In genomic region chr12:18609835-18610234, GRCm38 (mm10) we compare ENCODE assay signal across 8 mouse cellular contexts.
A peak's percentile ranks its signal among the peaks of the same experiment; 100 is the strongest.
DNase-seq lines count a peak whose midpoint lies in the region; ATAC-seq lines count a peak whose summit lies in the region.

No protein-coding gene starts in this region.

- peak overlapping the region; percentile 60 for H3K9ac ChIP-seq in forebrain, embryonic 11.5 days (ENCODE audit: low read length)
- peak overlapping the region; percentile 68 for H3K9ac ChIP-seq in heart, embryonic 14.5 days (ENCODE audit: low read length)
- H3K9ac ChIP-seq in kidney, embryonic 16.5 days (replicated peaks; ENCODE audit: low read length): peak overlapping the region; percentile 68
- peak overlapping the region; percentile 70 for H3K9ac ChIP-seq in liver, embryonic 12.5 days
- H3K9ac ChIP-seq in stomach, embryonic 14.5 days (replicated peaks; ENCODE audit: low read depth, low read length): peak overlapping the region; percentile 28; the same call in 1 of the 2 replicates

- peak overlapping the region; percentile 50 for H3K4me3 ChIP-seq in forebrain, embryonic 11.5 days (ENCODE audit: low read depth, low read length)
- H3K4me3 ChIP-seq in heart, embryonic 14.5 days (ENCODE audit: control insufficient read depth in 1 of 2, insufficient read depth in 1 of 2, low read depth in 1 of 2, low read length in 2 of 2): peak overlapping the region; percentile 66 to 80
- peak overlapping the region; percentile 60 for H3K4me3 ChIP-seq in kidney, embryonic 16.5 days (ENCODE audit: low read length)
- peak overlapping the region; percentile 69 for H3K4me3 ChIP-seq in liver, embryonic 12.5 days
- H3K4me3 ChIP-seq in stomach, embryonic 14.5 days (ENCODE audit: low read depth, low read length): peak overlapping the region; percentile 50

- no peaks in the 10 kb centered on the region for H3K27me3 ChIP-seq in forebrain, embryonic 11.5 days (ENCODE audit: control insufficient read depth, insufficient read depth, low read length)
- no peaks in the 10 kb centered on the region for H3K27me3 ChIP-seq in heart, embryonic 14.5 days (ENCODE audit: control insufficient read depth, insufficient read depth, low read length)
- no peaks in the 10 kb centered on the region for H3K27me3 ChIP-seq in kidney, embryonic 16.5 days (ENCODE audit: insufficient read depth, low read length)
- no peaks in the 10 kb centered on the region for H3K27me3 ChIP-seq in liver, embryonic 12.5 days (replicated peaks)
- no peaks in the 10 kb centered on the region for H3K27me3 ChIP-seq in stomach, embryonic 14.5 days (ENCODE audit: control insufficient read depth, insufficient read depth, low read length)

- no peaks in the 10 kb centered on the region; the same call in 1 of the 2 replicates for H3K9me3 ChIP-seq in forebrain, embryonic 11.5 days (ENCODE audit: control insufficient read depth, low read length)
- no peaks in the 10 kb centered on the region for H3K9me3 ChIP-seq in heart, embryonic 14.5 days (ENCODE audit: control insufficient read depth, low read length)
- peaks cover 5% of the 10 kb centered on the region for H3K9me3 ChIP-seq in kidney, embryonic 16.5 days (ENCODE audit: low read length)
- no peaks in the 10 kb centered on the region for H3K9me3 ChIP-seq in liver, embryonic 12.5 days (replicated peaks)
- no peaks in the 10 kb centered on the region for H3K9me3 ChIP-seq in stomach, embryonic 14.5 days (ENCODE audit: control insufficient read depth, low read depth, low read length)

- H3K36me3 ChIP-seq in forebrain, embryonic 11.5 days (ENCODE audit: control insufficient read depth, insufficient read depth, low read length): no peaks in the 10 kb centered on the region
- no peaks in the 10 kb centered on the region for H3K36me3 ChIP-seq in heart, embryonic 14.5 days (ENCODE audit: control insufficient read depth, insufficient read depth, low read length)
- H3K36me3 ChIP-seq in kidney, embryonic 16.5 days (ENCODE audit: insufficient read depth, low read length): no peaks in the 10 kb centered on the region
- H3K36me3 ChIP-seq in liver, embryonic 12.5 days: no peaks in the 10 kb centered on the region
- H3K36me3 ChIP-seq in stomach, embryonic 14.5 days (ENCODE audit: control insufficient read depth, insufficient read depth, low read length): no peaks in the 10 kb centered on the region

- ATAC-seq in forebrain, embryonic 11.5 days (replicated peaks; ENCODE audit: low FRiP score): peak; percentile 90
- ATAC-seq in heart, embryonic 14.5 days (ENCODE audit: insufficient number of reproducible peaks, insufficient read depth, low FRiP score, low read depth): peak; percentile 80
- ATAC-seq in kidney, embryonic 16.5 days (ENCODE audit: low FRiP score, low TSS enrichment): peak; percentile 97
- ATAC-seq in liver, embryonic 12.5 days: peak; percentile 93
- peak; percentile 96 for ATAC-seq in stomach, embryonic 14.5 days (ENCODE audit: insufficient number of reproducible peaks, insufficient read depth, low FRiP score, low read depth)

- peak; percentile 1 for DNase-seq in cerebellum, adult 11-12 months
- DNase-seq in cerebellum, adult 9-10 months: no peak
- DNase-seq in forebrain, embryonic 11.5 days (ENCODE audit: low spot score): peak; percentile 89
- peak; percentile 11 to 43 for DNase-seq in natural killer cell, adult 2 months (ENCODE audit: low spot score in 2 of 2)

- H3K4me2 ChIP-seq in forebrain, embryonic 11.5 days (ENCODE audit: low read depth, low read length, severe bottlenecking): peak overlapping the region; percentile 47
- peak overlapping the region; percentile 66 for H3K4me2 ChIP-seq in heart, embryonic 14.5 days (ENCODE audit: low read length)
- H3K4me2 ChIP-seq in kidney, embryonic 16.5 days (replicated peaks; ENCODE audit: low read depth, low read length): peak overlapping the region; percentile 52
- peak overlapping the region; percentile 74 for H3K4me2 ChIP-seq in liver, embryonic 12.5 days
- peak overlapping the region; percentile 43 for H3K4me2 ChIP-seq in stomach, embryonic 14.5 days (replicated peaks; ENCODE audit: low read depth, low read length)

- 1% methylated on average over 31 of the region's 38 CpGs for WGBS in forebrain, embryonic 11.5 days
- under 1% methylated on average over 27 of the region's 38 CpGs for WGBS in heart, embryonic 14.5 days
- WGBS in kidney, embryonic 16.5 days: under 1% methylated on average over 33 of the region's 38 CpGs
- WGBS in liver, embryonic 12.5 days (ENCODE audit: insufficient replicate concordance): under 1% methylated on average over 37 of the region's 38 CpGs
- 0% methylated on average over 27 of the region's 38 CpGs for WGBS in stomach, embryonic 14.5 days

- H3K4me1 ChIP-seq in forebrain, embryonic 11.5 days (replicated peaks; ENCODE audit: control insufficient read depth, insufficient read depth, low read length): no peaks in the 10 kb centered on the region
- no peaks in the 10 kb centered on the region for H3K4me1 ChIP-seq in heart, embryonic 14.5 days (ENCODE audit: control insufficient read depth in 2 of 2, insufficient read depth in 2 of 2, low read length in 2 of 2)
- H3K4me1 ChIP-seq in kidney, embryonic 16.5 days (ENCODE audit: insufficient read depth, low read length): no peaks in the 10 kb centered on the region
- no peaks in the 10 kb centered on the region; the same call in 1 of the 2 replicates for H3K4me1 ChIP-seq in liver, embryonic 12.5 days
- no peaks in the 10 kb centered on the region for H3K4me1 ChIP-seq in stomach, embryonic 14.5 days (ENCODE audit: control insufficient read depth, insufficient read depth, low read length)

- no peak overlapping the region for H3K27ac ChIP-seq in forebrain, embryonic 11.5 days (ENCODE audit: low read depth, low read length)
- H3K27ac ChIP-seq in heart, embryonic 14.5 days (replicated peaks in 1 of 2; ENCODE audit: control insufficient read depth in 1 of 2, insufficient read depth in 1 of 2, low read depth in 2 of 2, low read length in 2 of 2): peak overlapping the region; percentile 67 to 76; a peak in 2 of 4 replicates
- H3K27ac ChIP-seq in kidney, embryonic 16.5 days (ENCODE audit: low read length): peak overlapping the region; percentile 58; the same call in 1 of the 2 replicates
- peak overlapping the region; percentile 65 for H3K27ac ChIP-seq in liver, embryonic 12.5 days
- H3K27ac ChIP-seq in stomach, embryonic 14.5 days (ENCODE audit: low read length): peak overlapping the region; percentile 63
